Mouse (Mus musculus) layer of hippocampus, adult 18-20 months (tissue): Measurements from ENCODE around the gene Havcr2. TPM values are rescaled to one million over a fixed set of nuclear protein-coding genes. Genes with fewer than 3 reads are reported as not detected.
"Not testable (repeated sequence)": the region's sequence is repeated elsewhere in the genome, so short reads cannot be mapped to it uniquely, and the experiment has no call there.

Source experiments
- DNase-seq, 2 experiments: peaks; one replicate each; pipeline ENCODE4 v3.0.0; 2022; ENCODE audit warnings: low spot score in 2 of 2
- total RNA-seq, 2 experiments: library from RNA; stranded (reverse); gene quantifications; 2 replicates each; pipeline ENCODE4 v1.2.3; 2021

The Havcr2 gene
- total RNA-seq, 2 experiments from 2014 or later: 3.1 to 3.3 TPM

- DNase-seq: no peak
Observed at GRCm38 (mm10) chr11:46459960-46460359, 5.2 kb downstream of the Havcr2 start.

GRCm38 (mm10) chr11:46461362-46461761 is 6.6 kb downstream of the Havcr2 start:
- DNase-seq: no peak

DNA sequence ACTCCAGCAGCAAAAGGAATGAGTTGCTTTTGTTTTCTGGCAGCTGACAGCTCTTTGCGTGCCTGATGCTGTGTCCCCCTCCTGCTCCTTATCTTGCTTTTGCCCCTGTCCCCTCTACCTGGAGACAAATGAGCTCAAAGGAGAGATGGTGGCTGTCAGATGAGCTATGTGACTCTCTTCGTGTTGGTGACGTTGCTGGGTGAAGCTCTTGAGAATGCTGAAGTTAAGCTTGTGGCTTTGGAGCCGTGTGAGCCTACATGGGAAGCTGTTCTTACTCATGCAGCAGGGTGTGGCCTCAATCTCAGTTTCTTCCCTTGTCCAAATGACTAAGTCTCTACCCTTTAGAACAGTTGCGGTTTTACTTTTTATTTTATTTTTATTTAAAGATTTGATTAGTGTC is 7.2 kb downstream of the Havcr2 start:
- no peak for DNase-seq

- DNase-seq: no peak
Observed at GRCm38 (mm10) chr11:46466878-46467277, 12.1 kb downstream of the Havcr2 start.

DNA sequence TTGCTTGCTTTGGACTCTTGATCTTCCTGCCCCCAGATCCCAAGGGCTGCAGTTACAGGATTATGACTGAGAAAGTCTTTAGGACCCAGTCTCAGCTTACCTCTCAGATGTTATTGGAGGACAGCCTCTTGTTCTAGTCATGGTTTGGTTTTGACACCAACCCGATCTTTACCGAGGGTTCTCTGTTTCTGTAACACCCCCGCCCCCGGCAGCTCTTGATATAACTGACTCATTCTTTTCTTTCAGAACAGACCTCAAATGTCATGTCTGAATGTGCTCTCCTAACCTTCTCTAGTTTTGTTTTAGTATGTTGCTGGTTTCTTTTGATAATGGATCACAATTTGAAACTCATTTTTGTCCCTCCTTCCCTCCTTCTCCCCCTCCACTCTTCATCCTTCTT is 19.5 kb downstream of the Havcr2 start:
- no peak for DNase-seq

- DNase-seq: no peak
Observed at GRCm38 (mm10) chr11:46479311-46479710, 24.6 kb downstream of the Havcr2 start.

GRCm38 (mm10) chr11:46480517-46480916 is 25.8 kb downstream of the Havcr2 start:
- DNase-seq: peak in 1 of 2 experiments; percentile 9

DNA sequence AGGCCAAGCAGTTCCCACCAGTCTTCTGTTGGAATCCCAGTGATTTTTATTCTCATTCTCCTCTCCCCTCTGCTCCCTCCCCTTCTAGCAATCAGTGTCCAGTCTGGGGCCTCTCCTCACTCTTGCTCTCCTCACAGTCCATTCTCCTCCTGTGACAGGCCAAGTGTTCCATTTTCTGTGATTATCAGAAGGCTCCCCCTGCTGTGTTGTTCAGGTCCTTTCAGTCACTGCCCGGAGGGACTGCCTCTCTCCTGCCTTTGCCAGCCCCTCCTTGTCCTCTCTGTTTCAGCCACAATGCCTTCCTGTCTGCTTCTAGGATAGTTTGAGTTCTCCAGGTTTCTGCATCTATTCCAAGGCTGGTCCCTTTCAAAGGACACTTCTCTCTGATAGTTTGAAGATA is 33.5 kb downstream of the Havcr2 start:
- no peak for DNase-seq

DNA sequence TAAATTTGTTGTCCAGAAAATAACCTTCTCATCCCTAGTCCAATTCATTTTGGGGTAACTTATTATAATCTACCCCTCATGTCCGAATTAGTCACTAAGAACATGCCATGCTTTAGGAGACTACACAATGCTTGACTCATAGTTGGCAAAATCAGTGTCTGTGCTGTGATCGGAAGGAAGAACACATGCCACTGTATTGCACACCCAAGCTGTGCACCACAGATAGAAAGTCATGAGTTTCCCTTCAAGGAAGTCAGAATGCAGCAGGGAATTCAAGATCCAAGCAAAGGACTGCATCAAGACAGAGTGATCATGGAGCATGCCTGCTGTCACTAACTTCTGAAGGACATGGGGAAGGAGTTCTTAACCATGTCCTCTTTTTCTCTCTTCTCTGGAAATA is 33.9 kb downstream of the Havcr2 start:
- peak in 1 of 2 experiments; percentile 39 for DNase-seq

GRCm38 (mm10) chr11:46507146-46507545 is 52.4 kb downstream of the Havcr2 start:
- no peak for DNase-seq

- DNase-seq: no peak
Observed at GRCm38 (mm10) chr11:46509900-46510299, 55.2 kb downstream of the Havcr2 start.

GRCm38 (mm10) chr11:46521341-46521740 is 66.6 kb downstream of the Havcr2 start:
- not testable (repeated sequence) for DNase-seq

GRCm38 (mm10) chr11:46522719-46523118 is 68.0 kb downstream of the Havcr2 start:
- no peak for DNase-seq

GRCm38 (mm10) chr11:46523912-46524311 is 69.2 kb downstream of the Havcr2 start, which contains the start of gene Gm12169:
TSS of gene Gm12169 (plus strand) at chr11:46524212.
- DNase-seq: no peak

DNA sequence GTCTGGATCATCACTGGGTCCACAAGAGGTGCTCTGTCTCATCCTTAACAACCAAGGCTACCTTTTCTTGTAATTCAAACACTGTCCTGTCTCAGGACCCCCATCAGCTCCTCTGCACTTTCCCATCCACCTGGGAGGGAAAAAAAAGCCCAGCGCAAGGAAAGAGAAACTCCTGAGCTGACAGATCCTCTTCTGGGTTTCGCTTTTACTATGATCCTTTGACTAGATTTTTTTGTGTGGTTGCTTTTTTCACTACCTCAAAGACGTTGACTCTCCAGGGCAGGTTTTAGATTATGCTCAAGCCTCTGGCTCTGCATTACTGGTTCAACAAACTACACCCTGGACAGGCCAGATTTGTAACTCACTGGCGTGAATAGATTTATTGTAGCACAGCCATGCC is 75.4 kb downstream of the Havcr2 start:
- DNase-seq: no peak

Other genes starting within 250 kb of the Havcr2 start
- gene Fndc9, start 219.4 kb upstream of the Havcr2 start, total RNA-seq: 1 to 10 TPM in 1 of 2 experiments, under 1 TPM in 1; 0.63 to 1.3 TPM
- gene Cyfip2, start 142.1 kb upstream of the Havcr2 start, total RNA-seq: 100 to 1,000 TPM; 536 to 551 TPM
- gene Itk, start 65.4 kb upstream of the Havcr2 start, total RNA-seq: under 1 TPM; 0.30 to 0.57 TPM
- not detected for gene Fam71b, start 58.4 kb upstream of the Havcr2 start, total RNA-seq
- gene Med7, start 18.0 kb upstream of the Havcr2 start, total RNA-seq: 10 to 100 TPM; 33.0 to 37.6 TPM
- gene Gm12169, start 69.3 kb downstream of the Havcr2 start, total RNA-seq: not detected
- not detected for gene BC053393, start 116.6 kb downstream of the Havcr2 start, total RNA-seq
- gene Dppa1, start 174.3 kb downstream of the Havcr2 start, total RNA-seq: not detected